9 mouse cellular contexts compared by ENCODE assay signal in the genomic region with DNA sequence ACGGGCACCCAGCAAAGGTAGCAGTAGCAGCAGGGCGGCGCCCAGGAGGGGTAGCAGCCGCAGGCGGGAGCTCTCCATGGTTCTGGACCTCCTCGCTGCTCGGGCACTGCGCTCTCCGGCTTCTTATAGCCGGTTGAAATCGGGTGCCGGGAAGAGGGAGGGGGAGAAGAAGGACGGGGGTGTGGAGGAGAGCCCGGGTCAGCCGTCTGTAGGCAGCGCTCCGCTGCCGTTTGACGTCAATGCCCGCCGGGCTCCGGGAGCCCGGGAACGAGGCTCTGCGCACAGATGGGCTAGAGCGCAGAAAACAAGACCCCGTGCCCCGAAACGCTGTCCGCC. TPM values are rescaled to one million over a fixed set of nuclear protein-coding genes. Genes with fewer than 3 reads are reported as not detected.
DNase-seq lines count a peak whose midpoint lies in the region; ATAC-seq and TF ChIP-seq lines count a peak whose summit lies in the region.
"Had no signal": no experiment of that assay in that cellular context is flagged by ENCODE, and none has a peak within 500 bp of the region (broad histone marks: within the 10 kb centered on the region; RNA-seq: fewer than 3 reads in every experiment).

No protein-coding gene starts in this region.

- H3K27me3 ChIP-seq in forebrain, embryonic 14.5 days (replicated peaks; ENCODE audit: control insufficient read depth, insufficient read depth, low read length): peaks cover 21% of the 10 kb centered on the region
- peaks cover 11% of the 10 kb centered on the region; the same call in 1 of the 2 replicates for H3K27me3 ChIP-seq in hindbrain, postnatal 0 days (ENCODE audit: insufficient read depth, low read length)
- peaks cover 28% of the 10 kb centered on the region for H3K27me3 ChIP-seq in lung, embryonic 15.5 days

- H3K4me1 ChIP-seq in forebrain, embryonic 14.5 days (ENCODE audit: control insufficient read depth, insufficient read depth, low read length): peaks cover 9% of the 10 kb centered on the region
- no peaks in the 10 kb centered on the region for H3K4me1 ChIP-seq in hindbrain, postnatal 0 days (ENCODE audit: insufficient read depth, low read length)
- peaks cover 7% of the 10 kb centered on the region for H3K4me1 ChIP-seq in lung, embryonic 15.5 days

- no peaks in the 10 kb centered on the region for H3K9me3 ChIP-seq in forebrain, embryonic 14.5 days (replicated peaks; ENCODE audit: control insufficient read depth, low read length)
- no peaks in the 10 kb centered on the region for H3K9me3 ChIP-seq in hindbrain, postnatal 0 days (ENCODE audit: low read length)
- H3K9me3 ChIP-seq in lung, embryonic 15.5 days: no peaks in the 10 kb centered on the region

- peak; percentile 57; the same call in 1 of the 2 replicates for ATAC-seq in forebrain, embryonic 14.5 days
- ATAC-seq in hindbrain, postnatal 0 days: peak; percentile 83
- ATAC-seq in lung, embryonic 15.5 days (ENCODE audit: borderline replicate concordance, extremely low read depth, low FRiP score, low TSS enrichment): peak; percentile 42

- TF ChIP-seq CTCF in left cerebral cortex, adult 2 months (IDR thresholded peaks at IDR 0.05): no peak
- TF ChIP-seq CTCF in hindbrain, postnatal 0 days (IDR thresholded peaks at IDR 0.05; ENCODE audit: low read depth): no peak

- H3K9ac ChIP-seq in forebrain, embryonic 14.5 days (ENCODE audit: low read length): peak overlapping the region; percentile 48
- H3K9ac ChIP-seq in hindbrain, postnatal 0 days (replicated peaks; ENCODE audit: low read length): peak overlapping the region; percentile 35
- no peak overlapping the region for H3K9ac ChIP-seq in lung, embryonic 15.5 days

- H3K4me3 ChIP-seq in left cerebral cortex, adult 2 months: peak overlapping the region; percentile 31
- H3K4me3 ChIP-seq in forebrain, embryonic 14.5 days (ENCODE audit: low read depth, low read length): peak overlapping the region; percentile 35
- H3K4me3 ChIP-seq in hindbrain, postnatal 0 days (ENCODE audit: low read length): peak overlapping the region; percentile 34
- no peak overlapping the region for H3K4me3 ChIP-seq in lung, embryonic 15.5 days

- WGBS in forebrain, embryonic 14.5 days: under 1% methylated on average over 30 of the region's 30 CpGs
- WGBS in hindbrain, postnatal 0 days: under 1% methylated on average over 30 of the region's 30 CpGs
- WGBS in lung, embryonic 15.5 days: 1% methylated on average over 30 of the region's 30 CpGs

- no peak overlapping the region for H3K27ac ChIP-seq in left cerebral cortex, adult 2 months
- H3K27ac ChIP-seq in forebrain, embryonic 14.5 days (ENCODE audit: low read depth, low read length): no peak overlapping the region
- no peak overlapping the region for H3K27ac ChIP-seq in hindbrain, postnatal 0 days
- no peak overlapping the region for H3K27ac ChIP-seq in lung, embryonic 15.5 days

- DNase-seq in left cerebral cortex, adult 2 months (ENCODE audit: extremely low spot score in 1 of 2, low spot score in 2 of 2): peak; percentile 17 to 23
- DNase-seq in left cerebral cortex, postnatal 14 days (ENCODE audit: low spot score in 2 of 2): no peak
- peak; percentile 29 to 38 for DNase-seq in adrenal gland, adult 18-20 months (ENCODE audit: low spot score in 2 of 2)
- DNase-seq in forebrain, embryonic 14.5 days (ENCODE audit: low spot score): peak; percentile 44
- peak; percentile 44 for DNase-seq in hindbrain, postnatal 0 days (ENCODE audit: low spot score)
- peak; percentile 71 for DNase-seq in ovary, postnatal 36 days (ENCODE audit: low spot score)
- no peak for DNase-seq in cerebellum, adult 18-20 months

- no peaks in the 10 kb centered on the region for H3K36me3 ChIP-seq in forebrain, embryonic 14.5 days (ENCODE audit: control insufficient read depth, insufficient read depth, low read length)
- no peaks in the 10 kb centered on the region for H3K36me3 ChIP-seq in hindbrain, postnatal 0 days (ENCODE audit: insufficient read depth, low read length)
- H3K36me3 ChIP-seq in lung, embryonic 15.5 days: no peaks in the 10 kb centered on the region

- peak overlapping the region; percentile 67 for H3K4me2 ChIP-seq in forebrain, embryonic 14.5 days (ENCODE audit: low read length)
- H3K4me2 ChIP-seq in hindbrain, postnatal 0 days (ENCODE audit: low read depth, low read length): peak overlapping the region; percentile 59
- H3K4me2 ChIP-seq in lung, embryonic 15.5 days: peak overlapping the region; percentile 29; the same call in 1 of the 2 replicates

- intact Hi-C loops in left cerebral cortex, adult 2 months (cut with DNase I): no loop called here
- intact Hi-C loops in left cerebral cortex, postnatal 14 days (cut with DNase I): no loop called here

RNA-seq across cellular contexts. Expression of a gene that starts 0.4 kb away (rescaled TPM):
- total RNA-seq in left cerebral cortex, adult 2 months (2021): 10 to 100 TPM; 24.2 to 27.1 TPM
- 10 to 100 TPM; 42.9 to 43.9 TPM for total RNA-seq in left cerebral cortex, postnatal 14 days (2021)
- total RNA-seq in adrenal gland, adult 18-20 months (2021): 10 to 100 TPM in 1 of 2 experiments, 1 to 10 TPM in 1; 6.7 to 14.4 TPM
- polyA plus RNA-seq in forebrain, embryonic 14.5 days (2014; fragmentation: Nextera tagmentation; extraction: Ambion mirVana): 3.1 and 3.6 TPM in 2 replicates
- 18.8 and 29.4 TPM in 2 replicates for total RNA-seq in hindbrain, postnatal 0 days (2014; rRNA removed)
- polyA plus RNA-seq in hindbrain, postnatal 0 days (2015; fragmentation: Nextera tagmentation; extraction: Ambion mirVana): 43.3 and 45.8 TPM in 2 replicates
- polyA plus RNA-seq in lung, embryonic 15.5 days (2015; fragmentation: Nextera tagmentation; extraction: Ambion mirVana): 0.74 and 1.5 TPM in 2 replicates
- total RNA-seq: neutrophil, adult 5-6 weeks had no signal

Comparison
In these comparisons a context has a peak if more than half of its experiments do, and no peak if none do; other contexts are left out.
1. DNase-seq: peak in left cerebral cortex, adult 2 months (2 of 2), adrenal gland, adult 18-20 months (2 of 2), forebrain, embryonic 14.5 days (single experiment), hindbrain, postnatal 0 days (single experiment) and ovary, postnatal 36 days (single experiment); none in left cerebral cortex, postnatal 14 days (0 of 2) and cerebellum, adult 18-20 months (0 of 2).
2. Peak in every context shown above with its lines, with median percentiles within 50 percentile points of each other: ATAC-seq and H3K4me2 ChIP-seq.